Mouse (Mus musculus): ENCODE results near the gene Itga1.

DNA sequence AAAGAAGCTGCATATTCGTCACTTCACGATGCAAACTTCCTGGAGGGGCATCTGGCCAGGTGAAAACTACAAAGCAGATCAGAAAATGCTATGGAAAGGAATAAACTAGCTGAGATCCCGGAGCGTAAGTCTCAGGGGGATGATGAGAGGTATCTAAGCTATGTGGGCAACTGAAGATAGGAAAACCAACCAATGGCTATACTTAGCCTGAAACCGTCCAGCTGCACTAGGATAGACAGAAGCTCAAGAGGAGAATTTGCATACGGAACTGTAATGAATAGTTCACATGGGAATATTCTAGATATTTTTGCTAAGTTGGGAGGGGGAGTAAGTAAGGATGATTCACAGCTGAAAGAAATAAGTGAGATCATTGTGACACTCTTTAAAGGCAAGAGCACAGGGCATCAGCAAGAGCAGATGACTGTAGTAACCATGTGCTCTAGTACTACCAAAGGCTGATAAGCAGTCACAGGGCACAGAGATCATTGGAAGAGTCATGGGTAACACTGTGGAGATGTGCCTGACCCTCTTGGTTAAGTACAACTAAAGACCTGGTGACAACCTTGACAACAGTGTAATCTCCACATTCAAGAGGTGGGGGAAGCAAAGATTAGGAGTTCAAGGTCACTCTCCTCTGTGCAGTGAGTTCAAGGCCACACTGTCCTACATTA lies 79.5 kb downstream of the Itga1 start:
- no peak for TF ChIP-seq CTCF (conservative IDR thresholded peaks at IDR 0.05; ENCODE audit: insufficient read depth, insufficient read length, low read depth, low read length)
- TF ChIP-seq POLR2A (IDR thresholded peaks at IDR 0.05; ENCODE audit: low read depth, low read length): no peak

Measured in kidney, adult 2 months (tissue).